Mouse (Mus musculus) embryonic facial prominence, embryonic 15.5 days (tissue): ENCODE data around the gene Trim45. TPM values are rescaled to one million over a fixed set of nuclear protein-coding genes. Genes with fewer than 3 reads are reported as not detected.

Experiments
- ATAC-seq: fragments of 200-750 bp; cut with Nextera tagmentation; 2 replicates; pipeline ENCODE4 v1.8.0; 2017; ENCODE audit warnings: low read depth, moderate TSS enrichment; ENCODE audit not compliant: insufficient number of reproducible peaks, low FRiP score, low TSS enrichment
- H3K27ac ChIP-seq: fragments of 300-500 bp; sonication (generic); replicated peaks from 2 replicates; pipeline ENCODE4 v1.5.1; 2015; ENCODE audit warnings: mild to moderate bottlenecking, inconsistent platforms
- H3K27me3 ChIP-seq: fragments of 300-500 bp; sonication (generic); 2 replicates; pipeline ENCODE4 v1.6.1; 2015; ENCODE audit warnings: inconsistent platforms
- H3K36me3 ChIP-seq: fragments of 300-500 bp; sonication (generic); 2 replicates; pipeline ENCODE4 v1.6.1; 2015; ENCODE audit warnings: mild to moderate bottlenecking, inconsistent platforms
- H3K4me1 ChIP-seq: fragments of 300-500 bp; sonication (generic); 2 replicates; pipeline ENCODE4 v1.6.1; 2015; ENCODE audit warnings: inconsistent platforms
- H3K4me2 ChIP-seq: fragments of 300-500 bp; sonication (generic); replicated peaks from 2 replicates; pipeline ENCODE4 v1.6.1; 2015; ENCODE audit warnings: mild to moderate bottlenecking, inconsistent platforms
- H3K4me3 ChIP-seq: fragments of 300-500 bp; sonication (generic); replicated peaks from 2 replicates; pipeline ENCODE4 v1.5.1; 2015; ENCODE audit warnings: mild to moderate bottlenecking, inconsistent platforms
- H3K9ac ChIP-seq: fragments of 300-500 bp; sonication (generic); 2 replicates; pipeline ENCODE4 v1.6.1; 2015; ENCODE audit warnings: inconsistent platforms
- H3K9me3 ChIP-seq: fragments of 300-500 bp; sonication (generic); replicated peaks from 2 replicates; pipeline ENCODE4 v1.6.1; 2016; ENCODE audit warnings: inconsistent platforms
- WGBS: fragments of 180-500 bp; shearing (Covaris S2); methylation state at CpG from one replicate; pipeline ENCODE4 v1.1.7; 2015; 5-methylcytosine and 5-hydroxymethylcytosine counted together
- polyA plus RNA-seq: library from polyadenylated mRNA; unstranded; fragments of >200 nt; fragmentation: Nextera tagmentation; extraction: Ambion mirVana; gene quantifications from 2 replicates; pipeline ENCODE4 v1.2.1, GENCODE M21; 2015

The Trim45 gene
- polyA plus RNA-seq, 1 experiment from 2014 or later, result 7.1 TPM

DNA sequence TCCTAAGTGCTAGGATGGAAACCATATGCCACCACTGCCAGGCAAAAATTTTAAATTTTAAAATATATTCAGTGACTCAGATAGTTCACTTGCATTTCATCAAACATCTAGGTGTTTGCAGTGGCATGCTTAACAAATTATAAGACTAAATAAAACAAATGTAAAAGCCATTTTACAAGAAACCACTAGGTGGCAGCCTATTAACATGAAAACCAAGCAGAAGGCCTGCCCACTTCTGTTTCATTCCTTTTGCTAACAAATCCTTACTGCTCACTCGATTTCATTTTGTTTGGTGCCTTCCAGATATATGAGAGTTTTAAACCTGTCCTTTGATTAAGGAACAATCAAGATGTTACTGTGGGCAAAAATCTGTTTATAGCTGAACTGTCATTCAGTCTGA lies 51.9 kb downstream of the Trim45 start:
- H3K27me3 ChIP-seq, result no peaks in the 10 kb centered on the region
- H3K4me2 ChIP-seq, result no peak overlapping the region
- no peaks in the 10 kb centered on the region for H3K9me3 ChIP-seq
- no peak for ATAC-seq
- no peak overlapping the region for H3K9ac ChIP-seq
- no peak overlapping the region for H3K4me3 ChIP-seq
- no peak overlapping the region for H3K27ac ChIP-seq
- peaks cover 6% of the 10 kb centered on the region for H3K4me1 ChIP-seq
- no peaks in the 10 kb centered on the region for H3K36me3 ChIP-seq
- 2% methylated on average over 1 of the region's 1 CpGs for WGBS

DNA sequence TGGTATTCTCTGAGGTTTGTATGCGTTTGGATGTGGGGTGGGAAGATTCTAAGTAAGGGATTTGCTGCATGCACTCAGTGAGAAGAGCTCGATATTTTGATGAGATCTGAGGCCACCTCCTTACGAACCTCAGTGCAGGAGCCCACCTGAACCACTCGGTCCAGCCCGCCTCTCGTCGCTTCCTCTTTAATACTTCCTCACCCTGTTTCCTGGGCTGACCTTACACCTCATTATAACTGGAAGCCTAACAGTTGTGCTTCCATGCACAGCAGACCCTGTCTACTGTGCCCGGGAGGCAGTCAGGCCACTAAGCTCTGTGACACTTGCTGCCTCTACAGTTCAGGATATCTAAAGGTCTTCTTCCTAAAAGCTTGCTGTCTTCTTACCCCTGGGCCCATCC lies 57.3 kb downstream of the Trim45 start:
- 74% methylated on average over 8 of the region's 8 CpGs for WGBS

More for the DNA sequence above, 57.3 kb downstream of the Trim45 start:
- H3K4me1 ChIP-seq, result no peaks in the 10 kb centered on the region
- H3K9ac ChIP-seq, result no peak overlapping the region
- no peak overlapping the region for H3K27ac ChIP-seq
- H3K4me3 ChIP-seq, result no peak overlapping the region
- H3K9me3 ChIP-seq, result no peaks in the 10 kb centered on the region
- H3K4me2 ChIP-seq, result no peak overlapping the region
- H3K27me3 ChIP-seq, result no peaks in the 10 kb centered on the region
- ATAC-seq, result no peak
- H3K36me3 ChIP-seq, result no peaks in the 10 kb centered on the region

Other genes starting within 250 kb of the Trim45 start
- 75.5 and 78.2 TPM in 2 replicates for gene Man1a2, start 236.7 kb upstream of the Trim45 start, polyA plus RNA-seq
- 0.70 and 0.80 TPM in 2 replicates for gene Vtcn1, start 96.7 kb upstream of the Trim45 start, polyA plus RNA-seq
- 11.2 and 12.2 TPM in 2 replicates for gene Ttf2, start 47.5 kb downstream of the Trim45 start, polyA plus RNA-seq
- 0.15 and 0.21 TPM in 2 replicates for gene Cd101, start 107.4 kb downstream of the Trim45 start, polyA plus RNA-seq
- gene Ptgfrn, start 188.1 kb downstream of the Trim45 start, polyA plus RNA-seq, result 7.4 and 9.8 TPM in 2 replicates